Mouse (Mus musculus) lung, embryonic 15.5 days (tissue): ENCODE data around the gene Nbas. TPM values are rescaled to one million over a fixed set of nuclear protein-coding genes. Genes with fewer than 3 reads are reported as not detected.

Source experiments
- ATAC-seq: fragments of 200-750 bp; cut with Nextera tagmentation; 2 replicates; pipeline ENCODE4 v1.8.0; 2017; ENCODE audit warnings: moderate number of reproducible peaks, borderline replicate concordance; ENCODE audit not compliant: low FRiP score, low TSS enrichment; ENCODE audit errors: extremely low read depth
- H3K27ac ChIP-seq: fragments of 300-500 bp; sonication (generic); 2 replicates; pipeline ENCODE4 v1.5.1; 2015; ENCODE audit warnings: moderate library complexity, mild to moderate bottlenecking, inconsistent platforms
- H3K27me3 ChIP-seq: fragments of 300-500 bp; sonication (generic); 2 replicates; pipeline ENCODE4 v1.6.1; 2015; ENCODE audit warnings: inconsistent platforms
- H3K36me3 ChIP-seq: fragments of 300-500 bp; sonication (generic); 2 replicates; pipeline ENCODE4 v1.6.1; 2015; ENCODE audit warnings: inconsistent platforms
- H3K4me1 ChIP-seq: fragments of 300-500 bp; sonication (generic); 2 replicates; pipeline ENCODE4 v1.6.1; 2015; ENCODE audit warnings: inconsistent platforms
- H3K4me2 ChIP-seq: fragments of 300-500 bp; sonication (generic); 2 replicates; pipeline ENCODE4 v1.6.1; 2015; ENCODE audit warnings: inconsistent platforms, mild to moderate bottlenecking, moderate library complexity
- H3K4me3 ChIP-seq: fragments of 300-500 bp; sonication (generic); 2 replicates; pipeline ENCODE4 v1.5.1; 2015; ENCODE audit warnings: mild to moderate bottlenecking, inconsistent platforms
- H3K9ac ChIP-seq: fragments of 300-500 bp; sonication (generic); 2 replicates; pipeline ENCODE4 v1.6.1; 2015; ENCODE audit warnings: inconsistent platforms
- H3K9me3 ChIP-seq: fragments of 300-500 bp; sonication (generic); 2 replicates; pipeline ENCODE4 v1.6.1; 2016; ENCODE audit warnings: inconsistent platforms
- WGBS: fragments of 180-500 bp; shearing (Covaris S2); methylation state at CpG from one replicate; pipeline ENCODE4 v1.1.7; 2015; 5-methylcytosine and 5-hydroxymethylcytosine counted together
- polyA plus RNA-seq: library from polyadenylated mRNA; unstranded; fragments of >200 nt; fragmentation: Nextera tagmentation; extraction: Ambion mirVana; gene quantifications from 2 replicates; pipeline ENCODE4 v1.2.1, GENCODE M21; 2015

The Nbas gene
- polyA plus RNA-seq, 1 experiment from 2014 or later, result 13.3 TPM

DNA sequence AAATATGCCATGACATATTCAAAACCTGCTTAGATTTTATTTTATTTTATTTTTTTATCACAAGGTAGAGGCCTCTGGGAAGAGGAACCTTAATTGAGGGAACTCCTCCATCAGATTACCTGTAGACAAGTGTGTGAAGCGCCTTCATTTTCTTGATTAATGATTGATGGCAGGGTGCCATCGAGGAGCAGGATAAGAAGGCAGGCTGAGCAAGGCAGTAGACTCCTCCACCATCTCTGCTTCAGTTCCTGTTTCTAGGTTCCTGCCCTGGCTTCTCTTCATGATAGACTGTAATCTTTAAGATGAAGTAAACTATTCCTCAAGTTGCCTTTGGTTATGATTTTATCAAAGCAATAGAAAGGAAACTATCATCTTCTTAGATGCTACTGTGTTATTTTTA lies 295.4 kb downstream of the Nbas start:
- H3K27me3 ChIP-seq, result no peaks in the 10 kb centered on the region
- H3K4me2 ChIP-seq, result no peak overlapping the region
- H3K9me3 ChIP-seq, result no peaks in the 10 kb centered on the region
- ATAC-seq, result no peak
- H3K36me3 ChIP-seq, result no peaks in the 10 kb centered on the region
- 63% methylated on average over 2 of the region's 2 CpGs for WGBS
- no peak overlapping the region for H3K9ac ChIP-seq
- H3K27ac ChIP-seq, result no peak overlapping the region
- no peaks in the 10 kb centered on the region for H3K4me1 ChIP-seq
- H3K4me3 ChIP-seq, result no peak overlapping the region

GRCm38 (mm10) chr12:13566421-13566820 lies 297.5 kb downstream of the Nbas start:
- H3K4me2 ChIP-seq, result no peak overlapping the region
- H3K9ac ChIP-seq, result no peak overlapping the region
- H3K4me1 ChIP-seq, result no peaks in the 10 kb centered on the region
- no peaks in the 10 kb centered on the region for H3K27me3 ChIP-seq
- H3K4me3 ChIP-seq, result no peak overlapping the region
- H3K27ac ChIP-seq, result no peak overlapping the region
- no peaks in the 10 kb centered on the region for H3K9me3 ChIP-seq
- no peaks in the 10 kb centered on the region for H3K36me3 ChIP-seq
- WGBS, result 62% methylated on average over 7 of the region's 7 CpGs
- ATAC-seq, result no peak

DNA sequence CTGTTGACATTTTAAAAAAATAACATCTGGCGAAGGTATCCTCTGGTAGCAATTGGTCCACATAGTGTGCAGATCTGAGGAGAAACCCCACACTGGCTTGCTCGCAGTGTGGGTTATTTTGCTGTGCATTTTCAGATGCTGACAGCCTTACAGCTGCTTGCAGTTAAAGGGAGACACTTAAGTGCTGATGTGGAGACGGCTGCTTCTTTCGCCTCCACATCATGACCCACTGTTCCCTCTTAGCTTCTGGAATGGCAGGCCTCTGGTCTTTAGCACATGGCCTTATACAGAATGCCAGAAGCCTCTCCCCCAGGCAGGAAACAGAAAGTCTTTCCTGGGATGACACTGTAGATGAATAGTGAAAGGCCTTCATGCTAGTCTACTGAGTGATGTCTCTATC lies 306.2 kb downstream of the Nbas start:
- Histone ChIP-seq H3K9me3 (no peaks in the 10 kb centered on the region), H3K4me3 (no peak overlapping the region), H3K27me3 (no peaks in the 10 kb centered on the region), H3K4me1 (no peaks in the 10 kb centered on the region), H3K9ac (no peak overlapping the region), H3K4me2 (no peak overlapping the region), H3K27ac (no peak overlapping the region), H3K36me3 (no peaks in the 10 kb centered on the region)
- no peak for ATAC-seq
- WGBS, result 82% methylated on average over 4 of the region's 4 CpGs

- 81% methylated on average over 5 of the region's 5 CpGs for WGBS
- Histone ChIP-seq H3K9ac (no peak overlapping the region), H3K36me3 (no peaks in the 10 kb centered on the region), H3K4me2 (no peak overlapping the region), H3K27ac (no peak overlapping the region), H3K9me3 (no peaks in the 10 kb centered on the region), H3K4me3 (no peak overlapping the region), H3K4me1 (no peaks in the 10 kb centered on the region), H3K27me3 (no peaks in the 10 kb centered on the region)
- no peak for ATAC-seq
These were observed 307.0 kb downstream of the Nbas start for GRCm38 (mm10) chr12:13575605-13576600.

DNA sequence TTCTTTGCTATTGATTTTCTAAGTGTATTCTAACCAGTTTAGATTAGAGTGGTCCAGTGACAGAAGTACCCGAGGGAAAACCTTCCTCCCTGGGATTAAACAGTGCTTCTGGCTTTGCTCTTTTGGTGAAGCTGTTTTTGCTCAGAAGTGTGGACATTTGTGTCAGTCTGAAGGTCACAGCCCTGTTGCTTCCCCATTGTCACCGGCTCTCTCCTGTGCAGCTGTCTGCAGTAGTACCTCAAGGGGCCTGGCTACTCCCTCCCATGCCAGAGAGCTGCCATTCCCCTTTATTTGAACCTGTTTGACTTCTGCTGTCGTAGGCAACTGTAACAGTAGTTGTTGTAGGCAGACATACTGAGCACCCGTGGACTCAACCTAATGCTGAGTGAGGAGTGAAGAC lies 307.8 kb downstream of the Nbas start:
- H3K4me2 ChIP-seq, result no peak overlapping the region
- H3K27ac ChIP-seq, result no peak overlapping the region
- H3K4me1 ChIP-seq, result no peaks in the 10 kb centered on the region
- no peaks in the 10 kb centered on the region for H3K9me3 ChIP-seq
- WGBS, result 57% methylated on average over 4 of the region's 4 CpGs
- no peak for ATAC-seq
- H3K36me3 ChIP-seq, result no peaks in the 10 kb centered on the region
- no peaks in the 10 kb centered on the region for H3K27me3 ChIP-seq
- no peak overlapping the region for H3K4me3 ChIP-seq
- H3K9ac ChIP-seq, result no peak overlapping the region

DNA sequence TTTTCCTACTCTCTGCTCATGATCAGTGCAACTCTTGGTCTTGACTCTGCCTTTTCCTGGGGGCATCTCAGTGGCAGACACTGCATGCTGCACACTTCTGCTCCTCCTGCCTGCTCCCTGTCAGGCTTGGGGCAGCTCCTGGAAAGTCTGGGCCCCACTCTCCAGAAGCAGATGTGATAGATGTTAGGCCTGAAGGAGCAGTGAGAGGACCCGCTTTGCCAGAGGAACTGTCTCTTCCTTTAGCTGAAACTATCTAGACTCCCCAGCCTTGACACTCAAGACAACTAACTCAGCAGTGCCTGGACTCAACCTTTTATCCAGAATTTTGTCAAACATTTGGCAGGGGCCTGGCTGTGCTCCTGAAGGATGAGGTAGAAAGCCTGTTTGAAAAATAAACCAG lies 311.9 kb downstream of the Nbas start:
- H3K4me2 ChIP-seq, result no peak overlapping the region
- H3K4me1 ChIP-seq, result no peaks in the 10 kb centered on the region
- no peak for ATAC-seq
- WGBS, result 88% methylated on average over 1 of the region's 1 CpGs
- H3K9ac ChIP-seq, result no peak overlapping the region
- no peaks in the 10 kb centered on the region for H3K27me3 ChIP-seq
- H3K27ac ChIP-seq, result no peak overlapping the region
- no peaks in the 10 kb centered on the region for H3K36me3 ChIP-seq
- H3K9me3 ChIP-seq, result no peaks in the 10 kb centered on the region
- no peak overlapping the region for H3K4me3 ChIP-seq

- H3K4me3 ChIP-seq, result no peak overlapping the region
- no peak overlapping the region for H3K4me2 ChIP-seq
- H3K9me3 ChIP-seq, result no peaks in the 10 kb centered on the region
- no peak overlapping the region for H3K9ac ChIP-seq
- no peaks in the 10 kb centered on the region for H3K36me3 ChIP-seq
- no peaks in the 10 kb centered on the region for H3K4me1 ChIP-seq
- H3K27ac ChIP-seq, result no peak overlapping the region
- H3K27me3 ChIP-seq, result no peaks in the 10 kb centered on the region
- no peak for ATAC-seq
- 91% methylated on average over 6 of the region's 6 CpGs for WGBS
These were observed 314.5 kb downstream of the Nbas start for GRCm38 (mm10) chr12:13583386-13583785.

GRCm38 (mm10) chr12:13585527-13586156 lies 316.7 kb downstream of the Nbas start:
- no peaks in the 10 kb centered on the region for H3K4me1 ChIP-seq
- no peak for ATAC-seq
- no peak overlapping the region for H3K4me2 ChIP-seq
- H3K27ac ChIP-seq, result no peak overlapping the region
- H3K9me3 ChIP-seq, result no peaks in the 10 kb centered on the region
- H3K4me3 ChIP-seq, result no peak overlapping the region
- 83% methylated on average over 6 of the region's 6 CpGs for WGBS
- H3K36me3 ChIP-seq, result no peaks in the 10 kb centered on the region
- H3K9ac ChIP-seq, result no peak overlapping the region
- no peaks in the 10 kb centered on the region for H3K27me3 ChIP-seq

DNA sequence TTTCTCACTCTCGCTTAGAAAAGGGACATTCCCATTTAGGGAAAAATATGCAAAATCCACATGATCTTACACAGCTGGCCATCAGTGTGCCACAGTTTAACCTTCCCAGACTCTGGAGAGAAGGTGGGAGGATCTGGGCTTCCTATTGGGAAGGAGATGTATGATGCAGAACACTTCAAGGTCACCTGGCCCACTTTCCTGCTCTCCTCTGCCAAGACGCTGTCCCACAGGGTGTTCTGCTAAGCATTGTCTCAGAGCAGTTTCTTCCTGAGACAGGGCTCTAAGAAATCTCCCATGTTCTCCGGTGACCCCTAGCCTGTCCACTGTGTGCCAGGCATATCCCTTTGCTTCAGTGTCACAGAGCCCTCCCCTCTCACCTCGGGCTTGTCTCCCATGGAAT lies 318.7 kb downstream of the Nbas start:
- Histone ChIP-seq H3K4me1 (no peaks in the 10 kb centered on the region), H3K27ac (no peak overlapping the region), H3K36me3 (no peaks in the 10 kb centered on the region), H3K9ac (no peak overlapping the region), H3K4me2 (no peak overlapping the region), H3K4me3 (no peak overlapping the region), H3K27me3 (no peaks in the 10 kb centered on the region), H3K9me3 (no peaks in the 10 kb centered on the region)
- ATAC-seq, result no peak
- 70% methylated on average over 4 of the region's 4 CpGs for WGBS

GRCm38 (mm10) chr12:13589021-13589420 lies 320.1 kb downstream of the Nbas start:
- H3K4me2 ChIP-seq, result no peak overlapping the region
- H3K27me3 ChIP-seq, result no peaks in the 10 kb centered on the region
- no peak for ATAC-seq
- no peaks in the 10 kb centered on the region for H3K4me1 ChIP-seq
- H3K9ac ChIP-seq, result no peak overlapping the region
- no peak overlapping the region for H3K4me3 ChIP-seq
- no peak overlapping the region for H3K27ac ChIP-seq
- H3K9me3 ChIP-seq, result no peaks in the 10 kb centered on the region
- no peaks in the 10 kb centered on the region for H3K36me3 ChIP-seq
- WGBS, result 85% methylated on average over 5 of the region's 5 CpGs

DNA sequence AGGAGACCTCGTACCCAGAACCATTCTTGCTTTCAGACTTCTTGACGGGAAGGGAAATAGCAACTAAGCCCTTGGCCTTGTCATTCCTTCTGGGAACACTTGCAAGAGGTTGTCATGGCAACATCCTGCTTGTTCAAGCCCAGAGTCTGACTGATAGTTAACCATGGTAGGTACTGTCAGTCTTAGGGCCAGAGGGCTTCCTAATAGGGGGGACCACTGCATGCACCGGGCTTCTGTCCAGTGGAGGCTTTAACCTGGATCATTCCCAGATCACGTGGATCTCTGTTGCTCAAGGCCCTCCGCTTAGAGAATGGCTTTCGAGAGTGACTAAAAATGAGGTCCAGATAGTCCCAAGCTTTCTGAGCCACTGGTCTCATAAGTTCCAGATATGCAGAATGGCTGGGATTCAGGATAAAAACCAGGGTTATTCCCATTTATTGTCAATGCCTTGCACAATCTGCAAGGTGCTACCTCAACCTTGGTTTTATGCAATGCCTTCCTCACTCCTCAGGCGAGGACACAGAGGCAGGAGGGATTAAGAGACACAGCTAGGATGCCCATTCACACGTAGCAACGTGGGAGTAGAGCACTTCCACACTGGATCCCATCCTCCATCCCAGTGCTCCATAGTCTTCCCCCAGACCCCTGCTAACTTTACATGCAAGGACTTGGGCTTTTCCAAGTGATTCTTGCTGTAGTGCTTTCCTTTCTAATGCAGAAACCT lies 326.0 kb downstream of the Nbas start:
- Histone ChIP-seq H3K36me3 (no peaks in the 10 kb centered on the region), H3K4me2 (no peak overlapping the region), H3K4me1 (no peaks in the 10 kb centered on the region), H3K27me3 (no peaks in the 10 kb centered on the region), H3K27ac (no peak overlapping the region), H3K9me3 (no peaks in the 10 kb centered on the region), H3K9ac (no peak overlapping the region), H3K4me3 (no peak overlapping the region)
- WGBS, result 64% methylated on average over 9 of the region's 9 CpGs
- no peak; the same call in 1 of the 2 replicates for ATAC-seq

- Histone ChIP-seq H3K4me1 (no peaks in the 10 kb centered on the region), H3K9ac (no peak overlapping the region), H3K27me3 (no peaks in the 10 kb centered on the region), H3K4me2 (no peak overlapping the region), H3K4me3 (no peak overlapping the region), H3K9me3 (no peaks in the 10 kb centered on the region), H3K36me3 (no peaks in the 10 kb centered on the region), H3K27ac (no peak overlapping the region)
- no peak for ATAC-seq
- WGBS, result 76% methylated on average over 2 of the region's 2 CpGs
These were observed 328.1 kb downstream of the Nbas start for GRCm38 (mm10) chr12:13597026-13597425.
